Mouse (Mus musculus) midbrain, postnatal 0 days (tissue): Measurements from ENCODE around the gene Tmem128. TPM values are rescaled to one million over a fixed set of nuclear protein-coding genes. Genes with fewer than 3 reads are reported as not detected.
A peak's percentile ranks its signal among the peaks of the same experiment; 100 is the strongest.

Source experiments
- ATAC-seq: fragments of 200-750 bp; cut with Nextera tagmentation; 2 replicates; pipeline ENCODE4 v1.8.0; 2017; ENCODE audit warnings: moderate number of reproducible peaks, mild to moderate bottlenecking, moderate TSS enrichment, moderate library complexity; ENCODE audit not compliant: low FRiP score
- DNase-seq: peaks from one replicate; pipeline ENCODE4 v3.0.0-alpha.2; 2015; ENCODE audit warnings: low spot score
- H3K27ac ChIP-seq: fragments of 300-500 bp; sonication (generic); 2 replicates; pipeline ENCODE4 v1.5.1; 2014; ENCODE audit warnings: low read depth, mild to moderate bottlenecking, low read length, mixed read lengths
- H3K27me3 ChIP-seq: fragments of 300-500 bp; sonication (generic); 2 replicates; pipeline ENCODE4 v1.6.1; 2014; ENCODE audit warnings: low read length, control low read depth, mixed read lengths; ENCODE audit not compliant: insufficient read depth
- H3K36me3 ChIP-seq: fragments of 300-500 bp; sonication (generic); 2 replicates; pipeline ENCODE4 v1.6.1; 2014; ENCODE audit warnings: low read length, control low read depth, mixed read lengths; ENCODE audit not compliant: insufficient read depth
- H3K4me1 ChIP-seq: fragments of 300-500 bp; sonication (generic); 2 replicates; pipeline ENCODE4 v1.6.1; 2014; ENCODE audit warnings: mild to moderate bottlenecking, control low read depth, antibody characterized with exemption, low read length, mixed read lengths; ENCODE audit not compliant: insufficient read depth
- H3K4me2 ChIP-seq: fragments of 300-500 bp; sonication (generic); 2 replicates; pipeline ENCODE4 v1.6.1; 2014; ENCODE audit warnings: low read depth, mild to moderate bottlenecking, low read length, mixed read lengths; ENCODE audit not compliant: poor library complexity, severe bottlenecking
- H3K4me3 ChIP-seq: fragments of 300-500 bp; sonication (generic); 2 replicates; pipeline ENCODE4 v1.5.1; 2014; ENCODE audit warnings: low read depth, mild to moderate bottlenecking, low read length, moderate library complexity
- H3K9ac ChIP-seq: fragments of 300-500 bp; sonication (generic); replicated peaks from 2 replicates; pipeline ENCODE4 v1.6.1; 2014; ENCODE audit warnings: mild to moderate bottlenecking, low read length, moderate library complexity, mixed read lengths; ENCODE audit not compliant: poor library complexity, severe bottlenecking
- H3K9me3 ChIP-seq: fragments of 300-500 bp; sonication (generic); 2 replicates; pipeline ENCODE4 v1.6.1; 2016; ENCODE audit warnings: low read length, control low read depth
- CTCF ChIP-seq: IDR thresholded peaks from 2 replicates; pipeline ENCODE4 v1.5.1; 2016; ENCODE audit warnings: antibody characterized with exemption, mild to moderate bottlenecking
- WGBS: fragments of 180-500 bp; shearing (Covaris S2); extraction: QIAGEN DNeasy Blood & Tissue Kit; methylation state at CpG from one replicate; pipeline ENCODE4 v1.1.7; 2014; 5-methylcytosine and 5-hydroxymethylcytosine counted together
- polyA plus RNA-seq: library from polyadenylated mRNA; unstranded; fragments of >200 nt; fragmentation: Nextera tagmentation; extraction: Ambion mirVana; gene quantifications from 2 replicates; pipeline ENCODE4 v1.2.1, GENCODE M21; 2015
- total RNA-seq: library from RNA; depleted of rRNA; stranded (reverse); fragments of >200 nt; gene quantifications from 2 replicates; pipeline ENCODE4 v1.2.3, GENCODE M21; 2014

Gene Tmem128
- total and polyA plus RNA-seq, 2 experiments from 2014 or later: 86.1 to 111 TPM

- ATAC-seq: no peak
- H3K9me3 ChIP-seq: no peaks in the 10 kb centered on the region
- no peak overlapping the region for H3K4me2 ChIP-seq
- 81% methylated on average over 1 of the region's 1 CpGs for WGBS
- DNase-seq: no peak
- no peaks in the 10 kb centered on the region for H3K27me3 ChIP-seq
- H3K4me3 ChIP-seq: no peak overlapping the region
- no peak overlapping the region for H3K9ac ChIP-seq
- peaks cover 5% of the 10 kb centered on the region; the same call in 1 of the 2 replicates for H3K4me1 ChIP-seq
- H3K27ac ChIP-seq: no peak overlapping the region
- H3K36me3 ChIP-seq: no peaks in the 10 kb centered on the region
- no peak for TF ChIP-seq CTCF
Measured at GRCm38 (mm10) chr5:38256551-38256950, 3.4 kb upstream of the Tmem128 start.

GRCm38 (mm10) chr5:38258034-38258772 is 1.8 kb upstream of the Tmem128 start:
- no peak for TF ChIP-seq CTCF
- Histone ChIP-seq H3K9me3 (no peaks in the 10 kb centered on the region), H3K27me3 (no peaks in the 10 kb centered on the region)

GRCm38 (mm10) chr5:38258773-38259146 is 1.2 kb upstream of the Tmem128 start:
- 85% methylated on average over 5 of the region's 5 CpGs for WGBS

More at GRCm38 (mm10) chr5:38258034-38258772, 1.8 kb upstream of the Tmem128 start:
- Histone ChIP-seq H3K36me3 (peaks cover 7% of the 10 kb centered on the region), H3K9ac (no peak overlapping the region), H3K4me1 (peaks cover 5% of the 10 kb centered on the region; the same call in 1 of the 2 replicates), H3K4me3 (no peak overlapping the region), H3K4me2 (no peak overlapping the region), H3K27ac (no peak overlapping the region)
- DNase-seq (no peak), ATAC-seq (no peak)
- WGBS: 81% methylated on average over 8 of the region's 8 CpGs

DNA sequence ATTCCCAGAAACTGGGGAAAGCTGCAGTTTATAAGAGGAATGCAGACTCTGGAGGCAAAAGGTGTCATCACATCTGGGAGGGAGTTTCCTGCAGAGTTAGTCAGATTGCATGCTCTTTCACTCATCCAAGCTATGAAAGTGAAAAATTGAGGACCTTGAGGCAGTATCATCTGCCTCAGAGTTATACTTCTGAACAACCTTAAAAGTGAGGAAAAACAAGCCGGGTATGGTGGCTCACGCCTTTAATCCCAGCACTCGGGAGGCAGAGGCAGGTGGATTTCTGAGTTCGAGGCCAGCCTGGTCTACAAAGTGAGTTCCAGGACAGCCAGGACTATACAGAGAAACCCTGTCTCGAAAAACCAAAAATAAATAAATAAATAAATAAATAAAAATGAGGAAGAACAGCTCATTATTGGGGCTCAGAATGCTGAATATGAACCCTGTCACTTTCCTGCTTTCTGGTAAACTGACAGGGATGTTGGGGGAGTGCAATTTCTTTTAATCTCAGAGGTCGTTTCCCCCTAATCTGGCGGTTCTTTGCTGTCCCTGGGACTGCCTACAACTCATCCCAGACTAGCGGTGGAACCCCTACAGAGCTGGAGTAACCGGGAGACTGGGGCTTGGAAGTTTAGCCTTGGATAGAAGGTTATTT is 404 bp upstream of the Tmem128 start:
- H3K9ac ChIP-seq: peak overlapping the region; percentile 87

More at GRCm38 (mm10) chr5:38258773-38259146, 1.2 kb upstream of the Tmem128 start:
- H3K9me3 ChIP-seq: no peaks in the 10 kb centered on the region
- no peak overlapping the region for H3K4me3 ChIP-seq
- H3K4me2 ChIP-seq: no peak overlapping the region
- H3K36me3 ChIP-seq: peaks cover 12% of the 10 kb centered on the region
- DNase-seq (no peak), ATAC-seq (no peak)
- peaks cover 5% of the 10 kb centered on the region; the same call in 1 of the 2 replicates for H3K4me1 ChIP-seq
- TF ChIP-seq CTCF: no peak
- H3K27ac ChIP-seq: no peak overlapping the region
- no peaks in the 10 kb centered on the region for H3K27me3 ChIP-seq
- H3K9ac ChIP-seq: no peak overlapping the region

DNA sequence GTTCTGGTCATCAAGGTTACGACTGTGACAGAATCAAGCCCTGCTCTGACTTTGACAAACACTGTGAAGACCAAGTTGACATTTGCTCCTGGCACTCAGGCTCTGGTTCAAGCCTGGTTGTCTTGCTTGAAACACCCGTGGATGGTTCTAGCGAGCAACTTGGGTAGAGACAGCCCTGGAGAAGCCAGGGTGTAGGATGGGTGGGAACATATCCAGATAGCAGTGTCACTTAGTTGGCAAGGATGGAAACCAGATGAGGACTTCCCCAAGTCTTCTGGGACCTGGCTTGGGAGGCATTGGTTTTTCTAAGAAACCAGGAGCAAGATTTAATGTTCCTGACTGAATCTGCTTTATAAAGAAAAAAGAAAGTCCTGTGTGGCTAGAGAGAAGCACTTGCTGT is 11.0 kb downstream of the Tmem128 start:
- no peaks in the 10 kb centered on the region for H3K9me3 ChIP-seq

More for the DNA sequence above, 404 bp upstream of the Tmem128 start:
- H3K4me3 ChIP-seq: peak overlapping the region; percentile 89
- ATAC-seq (no peak; the same call in 1 of the 2 replicates), DNase-seq (no peak)
- H3K4me2 ChIP-seq: peak overlapping the region; percentile 78
- peaks cover 20% of the 10 kb centered on the region for H3K36me3 ChIP-seq
- H3K9me3 ChIP-seq: no peaks in the 10 kb centered on the region
- no peak for TF ChIP-seq CTCF
- no peaks in the 10 kb centered on the region for H3K27me3 ChIP-seq
- H3K27ac ChIP-seq: peak overlapping the region; percentile 85
- peaks cover 5% of the 10 kb centered on the region; the same call in 1 of the 2 replicates for H3K4me1 ChIP-seq
- WGBS: 46% methylated on average over 9 of the region's 9 CpGs

DNA sequence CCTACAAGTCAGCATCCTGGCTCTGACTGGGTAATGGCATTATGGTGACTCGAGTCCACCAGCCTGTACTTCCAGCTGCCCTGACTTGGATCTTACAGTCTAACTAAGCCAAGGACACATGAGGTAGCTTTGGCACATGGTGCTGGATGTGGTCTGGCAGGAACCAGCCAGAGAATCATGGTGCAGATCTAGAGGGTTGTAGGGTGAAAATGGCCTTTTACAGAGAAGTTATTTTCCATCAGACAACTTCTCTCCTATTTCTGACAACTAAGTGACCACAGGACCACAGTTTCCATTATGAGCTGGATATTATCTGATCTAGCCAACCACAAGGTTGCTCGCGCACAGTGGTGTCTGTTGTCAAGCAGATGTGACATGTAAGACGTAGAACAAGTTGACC is 13.8 kb downstream of the Tmem128 start:
- no peak for TF ChIP-seq CTCF
- peaks cover 43% of the 10 kb centered on the region for H3K27me3 ChIP-seq
- peaks cover 14% of the 10 kb centered on the region; the same call in 1 of the 2 replicates for H3K36me3 ChIP-seq
- no peak overlapping the region for H3K9ac ChIP-seq
- DNase-seq: no peak
- no peaks in the 10 kb centered on the region for H3K9me3 ChIP-seq
- no peak for ATAC-seq
- 93% methylated on average over 4 of the region's 4 CpGs for WGBS
- H3K4me1 ChIP-seq: peaks cover 9% of the 10 kb centered on the region; the same call in 1 of the 2 replicates
- H3K4me3 ChIP-seq: no peak overlapping the region
- H3K27ac ChIP-seq: no peak overlapping the region
- no peak overlapping the region for H3K4me2 ChIP-seq

More for the DNA sequence above, 11.0 kb downstream of the Tmem128 start:
- Histone ChIP-seq H3K27ac (no peak overlapping the region), H3K9ac (no peak overlapping the region), H3K36me3 (peaks cover 32% of the 10 kb centered on the region), H3K4me2 (no peak overlapping the region), H3K4me1 (no peaks in the 10 kb centered on the region), H3K27me3 (peaks cover 16% of the 10 kb centered on the region), H3K4me3 (no peak overlapping the region)
- 97% methylated on average over 3 of the region's 3 CpGs for WGBS
- TF ChIP-seq CTCF: no peak
- no peak for DNase-seq
- no peak for ATAC-seq
